Mouse (Mus musculus) frontal cortex, postnatal 10 days (tissue): ENCODE results near the gene Atp5g1.

ENCODE experiments used
- DNase-seq, 2 experiments: peaks; one replicate each; pipeline ENCODE4 v3.0.0; 2022; ENCODE audit warnings: low spot score in 2 of 2, mixed read lengths in 1 of 2

Atp5g1 gene

GRCm38 (mm10) chr11:96028130-96028529 lies 47.3 kb downstream of the Atp5g1 start:
- DNase-seq: no peak

GRCm38 (mm10) chr11:96020622-96021021 lies 54.8 kb downstream of the Atp5g1 start:
- DNase-seq: no peak
